Mouse (Mus musculus) thymus, adult 2 months (tissue): ENCODE results near the gene H2-Q6.
"Not testable (repeated sequence)": the region's sequence is repeated elsewhere in the genome, so short reads cannot be mapped to it uniquely, and the experiment has no call there.

Experiments
- CTCF ChIP-seq: fragments of 200-500 bp; IDR thresholded peaks from 2 replicates; pipeline ENCODE4 v1.5.1; 2012; ENCODE audit warnings: mild to moderate bottlenecking, control low read depth, low read length, moderate library complexity, borderline replicate concordance; ENCODE audit not compliant: control insufficient read depth, poor library complexity, insufficient read depth; ENCODE audit errors: extremely low read depth
- POLR2A ChIP-seq: fragments of 200-500 bp; IDR thresholded peaks from 2 replicates; pipeline ENCODE4 v1.6.1; 2012; ENCODE audit warnings: mild to moderate bottlenecking, low read length, control low read depth, moderate library complexity; ENCODE audit not compliant: control insufficient read depth, poor library complexity, insufficient read depth; ENCODE audit errors: extremely low read depth

- TF ChIP-seq CTCF, POLR2A: not testable (repeated sequence)
Measured at GRCm38 (mm10) chr17:35437386-35437936, 12.8 kb downstream of the H2-Q6 start.
